Mouse (Mus musculus): ENCODE measurements at regions not wholly inside any gene's neighbourhood (a gene's known extent, or its start where the extent isn't known, plus 50 kb on each side); places are given as distances from the start of the nearest gene placed in this dataset.

DNA sequence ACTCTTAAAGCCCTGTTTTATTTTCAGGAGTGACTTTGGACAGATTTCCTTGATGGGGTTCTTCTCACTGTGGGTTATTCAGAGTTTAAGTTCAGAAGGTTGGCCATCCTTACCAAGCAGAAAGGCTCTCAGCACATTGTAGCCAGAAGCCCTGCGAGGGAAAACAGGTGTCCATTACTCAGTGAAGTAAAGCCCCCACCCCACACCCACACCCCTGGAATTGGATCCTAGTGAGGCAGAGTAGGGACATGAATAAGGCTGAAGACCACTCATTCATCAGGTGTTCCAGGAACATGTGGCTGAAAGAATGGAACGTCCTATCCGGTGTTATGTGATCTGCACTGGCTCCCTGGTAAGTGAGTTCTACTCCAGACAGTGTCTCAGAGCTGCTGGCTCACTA is 602.3 kb downstream of the Tns3 start:
- no peak overlapping the region for H3K4me3 ChIP-seq
- H3K27ac ChIP-seq = no peak overlapping the region
- 75% methylated on average over 3 of the region's 3 CpGs for WGBS
- H3K27me3 ChIP-seq = no peaks in the 10 kb centered on the region
- no peak overlapping the region for H3K9ac ChIP-seq
- ATAC-seq (ENCODE audit: insufficient number of reproducible peaks, low FRiP score, low TSS enrichment, low read depth) = no peak
- no peaks in the 10 kb centered on the region for H3K36me3 ChIP-seq
- no peaks in the 10 kb centered on the region for H3K9me3 ChIP-seq
- H3K4me2 ChIP-seq = no peak overlapping the region
- no peaks in the 10 kb centered on the region for H3K4me1 ChIP-seq

DNA sequence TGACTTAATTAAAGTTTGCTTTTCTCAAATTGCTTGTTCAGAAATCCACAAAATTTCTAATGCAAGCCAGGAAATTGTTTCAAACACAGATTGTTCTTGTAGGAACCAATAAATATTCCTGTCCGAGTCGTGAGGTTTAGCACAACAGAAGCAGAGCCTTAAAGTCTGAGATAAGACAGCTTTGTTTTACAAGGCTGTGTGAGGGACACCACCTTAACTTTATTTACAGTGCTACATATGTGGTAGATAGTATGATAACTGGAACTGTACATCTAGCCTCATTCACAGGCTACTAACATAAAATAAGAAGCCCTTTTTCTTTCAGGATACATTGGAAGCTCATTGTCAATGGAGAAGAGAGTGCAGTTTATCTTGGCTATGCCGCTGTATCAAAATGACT is 602.8 kb downstream of the Tns3 start:
- no peaks in the 10 kb centered on the region for H3K9me3 ChIP-seq
- H3K4me2 ChIP-seq = no peak overlapping the region
- no peak overlapping the region for H3K4me3 ChIP-seq
- no peaks in the 10 kb centered on the region for H3K4me1 ChIP-seq
- H3K9ac ChIP-seq = no peak overlapping the region
- 63% methylated on average over 3 of the region's 3 CpGs for WGBS
- H3K36me3 ChIP-seq = no peaks in the 10 kb centered on the region
- H3K27ac ChIP-seq = no peak overlapping the region
- ATAC-seq (ENCODE audit: insufficient number of reproducible peaks, low FRiP score, low TSS enrichment, low read depth) = no peak
- no peaks in the 10 kb centered on the region for H3K27me3 ChIP-seq

- ATAC-seq (ENCODE audit: insufficient number of reproducible peaks, low FRiP score, low TSS enrichment, low read depth) = no peak
- no peak overlapping the region for H3K4me2 ChIP-seq
- H3K27ac ChIP-seq = no peak overlapping the region
- WGBS = 48% methylated on average over 4 of the region's 4 CpGs
- H3K4me3 ChIP-seq = no peak overlapping the region
- no peaks in the 10 kb centered on the region for H3K9me3 ChIP-seq
- H3K9ac ChIP-seq = no peak overlapping the region
- no peaks in the 10 kb centered on the region for H3K36me3 ChIP-seq
- no peaks in the 10 kb centered on the region for H3K27me3 ChIP-seq
- no peaks in the 10 kb centered on the region for H3K4me1 ChIP-seq
Observed at GRCm38 (mm10) chr11:8051499-8051898, 612.8 kb downstream of the Tns3 start.

- no peaks in the 10 kb centered on the region for H3K4me1 ChIP-seq
- H3K27me3 ChIP-seq = no peaks in the 10 kb centered on the region
- no peaks in the 10 kb centered on the region for H3K9me3 ChIP-seq
- H3K36me3 ChIP-seq = no peaks in the 10 kb centered on the region
- no peak overlapping the region for H3K9ac ChIP-seq
- WGBS = 70% methylated on average over 3 of the region's 3 CpGs
- no peak for ATAC-seq (ENCODE audit: insufficient number of reproducible peaks, low FRiP score, low TSS enrichment, low read depth)
- no peak overlapping the region for H3K27ac ChIP-seq
- no peak overlapping the region for H3K4me3 ChIP-seq
- H3K4me2 ChIP-seq = no peak overlapping the region
Observed at GRCm38 (mm10) chr11:8045086-8045485, 619.2 kb downstream of the Tns3 start.

DNA sequence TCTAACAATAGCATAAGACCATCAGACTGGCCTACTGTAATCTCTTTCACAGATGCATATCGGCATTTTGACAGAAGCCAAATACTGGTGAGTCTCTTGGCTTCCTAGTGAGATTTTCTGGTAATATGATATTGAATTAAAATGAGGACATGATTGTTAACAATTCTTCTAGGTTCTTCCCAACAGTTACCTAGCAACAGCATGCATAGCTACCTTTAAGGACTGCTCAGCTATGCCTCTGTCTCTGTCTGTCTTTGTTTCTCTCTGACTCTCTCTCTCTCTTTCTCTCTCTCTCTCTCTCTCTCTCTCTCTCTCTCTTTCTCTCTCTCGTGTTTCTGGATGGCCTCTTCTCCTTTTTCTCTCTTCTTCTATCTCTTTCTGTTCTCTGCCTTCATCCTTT is 634.2 kb downstream of the Tns3 start:
- Histone ChIP-seq H3K27ac (no peak overlapping the region), H3K36me3 (no peaks in the 10 kb centered on the region), H3K4me1 (no peaks in the 10 kb centered on the region), H3K9ac (no peak overlapping the region), H3K4me3 (no peak overlapping the region), H3K9me3 (no peaks in the 10 kb centered on the region), H3K27me3 (no peaks in the 10 kb centered on the region), H3K4me2 (no peak overlapping the region)
- 70% methylated on average over 2 of the region's 2 CpGs for WGBS
- ATAC-seq (ENCODE audit: insufficient number of reproducible peaks, low FRiP score, low TSS enrichment, low read depth) = no peak

GRCm38 (mm10) chr11:8007801-8008200 is 656.5 kb downstream of the Tns3 start:
- Histone ChIP-seq H3K9ac (no peak overlapping the region), H3K27ac (no peak overlapping the region), H3K4me2 (no peak overlapping the region), H3K9me3 (no peaks in the 10 kb centered on the region), H3K27me3 (no peaks in the 10 kb centered on the region), H3K4me3 (no peak overlapping the region), H3K4me1 (no peaks in the 10 kb centered on the region), H3K36me3 (no peaks in the 10 kb centered on the region)
- ATAC-seq (ENCODE audit: insufficient number of reproducible peaks, low FRiP score, low TSS enrichment, low read depth) = no peak
- WGBS = 44% methylated on average over 1 of the region's 1 CpGs

- Histone ChIP-seq H3K27ac (no peak overlapping the region), H3K4me3 (no peak overlapping the region)
- no peak for ATAC-seq (ENCODE audit: insufficient number of reproducible peaks, low FRiP score, low TSS enrichment, low read depth)
Observed at GRCm38 (mm10) chr11:7981031-7981430, 683.3 kb downstream of the Tns3 start.

DNA sequence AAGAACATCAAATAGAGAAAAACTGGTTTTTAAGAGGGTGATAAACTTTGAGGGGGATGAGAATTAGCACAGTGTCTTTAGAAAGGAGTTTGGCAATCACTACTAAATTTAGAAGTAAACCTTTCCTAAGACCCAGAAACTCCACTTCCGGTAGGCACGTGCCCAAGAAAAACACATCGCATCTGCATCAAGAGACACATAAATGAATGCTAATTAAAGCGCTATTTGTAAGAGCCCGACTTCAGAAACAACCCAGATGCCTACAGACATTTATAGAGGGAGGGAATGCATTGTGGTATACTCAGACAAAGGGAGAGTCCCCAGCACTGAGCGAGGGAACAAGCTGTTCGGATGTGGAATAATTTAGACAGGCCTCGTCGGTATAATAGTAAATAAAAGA is 688.5 kb downstream of the Tns3 start:
- H3K27ac ChIP-seq = no peak overlapping the region
- no peaks in the 10 kb centered on the region for H3K36me3 ChIP-seq
- no peak overlapping the region for H3K4me2 ChIP-seq
- no peaks in the 10 kb centered on the region for H3K27me3 ChIP-seq
- no peaks in the 10 kb centered on the region for H3K9me3 ChIP-seq
- H3K4me3 ChIP-seq = no peak overlapping the region
- 0 out of 2 replicates have a peak, but pooled peaks cover 3% of the 10 kb centered on the region for H3K4me1 ChIP-seq
- no peak for ATAC-seq (ENCODE audit: insufficient number of reproducible peaks, low FRiP score, low TSS enrichment, low read depth)
- H3K9ac ChIP-seq = no peak overlapping the region
- 38% methylated on average over 9 of the region's 9 CpGs for WGBS

More at GRCm38 (mm10) chr11:7981031-7981430, 683.3 kb downstream of the Tns3 start:
- no peak overlapping the region for H3K9ac ChIP-seq
- H3K27me3 ChIP-seq = no peaks in the 10 kb centered on the region
- H3K9me3 ChIP-seq = no peaks in the 10 kb centered on the region
- H3K4me1 ChIP-seq = 0 out of 2 replicates have a peak, but pooled peaks cover 3% of the 10 kb centered on the region
- H3K36me3 ChIP-seq = no peaks in the 10 kb centered on the region
- H3K4me2 ChIP-seq = no peak overlapping the region

DNA sequence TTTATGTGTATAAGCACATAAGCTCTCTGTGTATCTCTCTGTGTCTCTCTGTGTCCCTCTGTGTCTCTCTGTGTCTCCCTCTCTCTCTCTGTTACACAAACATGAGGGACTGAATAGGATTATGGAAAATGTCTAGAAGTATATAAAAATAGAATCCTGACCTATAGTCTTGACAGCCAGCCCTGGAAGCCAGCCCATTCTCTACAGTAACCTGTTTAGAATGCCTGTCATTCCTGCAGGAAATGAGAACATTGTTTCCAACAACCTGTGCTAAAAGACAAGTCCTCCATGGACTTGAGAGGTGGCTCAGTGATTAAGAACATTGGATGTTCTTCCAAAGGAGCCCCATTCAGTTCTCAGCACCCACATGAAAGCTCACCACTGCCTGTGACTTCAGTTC is 714.4 kb downstream of the Tns3 start:
- Histone ChIP-seq H3K9ac (no peak overlapping the region), H3K9me3 (no peaks in the 10 kb centered on the region), H3K36me3 (no peaks in the 10 kb centered on the region), H3K4me3 (no peak overlapping the region), H3K4me1 (no peaks in the 10 kb centered on the region), H3K4me2 (no peak overlapping the region), H3K27ac (no peak overlapping the region), H3K27me3 (no peaks in the 10 kb centered on the region)
- ATAC-seq (ENCODE audit: insufficient number of reproducible peaks, low FRiP score, low TSS enrichment, low read depth) = no peak

DNA sequence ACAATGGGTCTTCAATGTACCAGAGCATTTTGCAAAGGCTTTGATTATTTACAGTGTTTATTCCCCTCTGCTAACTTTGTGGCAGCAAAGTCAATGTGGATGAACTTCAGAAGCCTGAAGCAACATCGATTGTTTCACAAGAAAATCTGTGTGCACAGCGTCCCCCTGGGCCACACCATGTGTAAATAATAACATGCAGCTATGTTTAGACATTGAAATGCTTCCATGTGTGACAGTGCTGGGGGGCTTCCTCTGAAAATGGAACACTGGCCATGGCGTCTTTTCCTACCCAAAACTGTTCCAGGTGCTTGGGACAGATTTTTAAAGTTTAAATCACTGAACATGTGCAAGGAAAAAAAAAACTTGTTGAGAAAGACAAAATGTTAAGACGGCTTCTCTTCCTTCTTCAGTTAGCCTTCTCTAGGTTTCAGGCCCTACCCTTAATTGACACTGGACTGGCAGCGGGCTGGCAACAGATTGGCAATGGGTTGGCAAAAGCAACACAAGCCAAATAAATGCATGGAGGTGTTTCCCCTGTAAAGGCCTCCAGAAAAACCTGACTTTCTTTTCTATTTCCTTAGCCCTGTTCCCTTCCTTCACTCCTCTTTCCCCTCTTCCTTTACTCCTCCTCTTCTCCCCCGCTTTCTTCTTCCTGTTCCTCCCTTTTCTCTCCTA is 715.0 kb downstream of the Tns3 start:
- Histone ChIP-seq H3K4me2 (no peak overlapping the region), H3K9ac (no peak overlapping the region), H3K27me3 (no peaks in the 10 kb centered on the region), H3K9me3 (no peaks in the 10 kb centered on the region), H3K36me3 (no peaks in the 10 kb centered on the region), H3K4me3 (no peak overlapping the region), H3K27ac (no peak overlapping the region), H3K4me1 (no peaks in the 10 kb centered on the region)
- no peak for ATAC-seq (ENCODE audit: insufficient number of reproducible peaks, low FRiP score, low TSS enrichment, low read depth)
- 67% methylated on average over 6 of the region's 6 CpGs for WGBS

DNA sequence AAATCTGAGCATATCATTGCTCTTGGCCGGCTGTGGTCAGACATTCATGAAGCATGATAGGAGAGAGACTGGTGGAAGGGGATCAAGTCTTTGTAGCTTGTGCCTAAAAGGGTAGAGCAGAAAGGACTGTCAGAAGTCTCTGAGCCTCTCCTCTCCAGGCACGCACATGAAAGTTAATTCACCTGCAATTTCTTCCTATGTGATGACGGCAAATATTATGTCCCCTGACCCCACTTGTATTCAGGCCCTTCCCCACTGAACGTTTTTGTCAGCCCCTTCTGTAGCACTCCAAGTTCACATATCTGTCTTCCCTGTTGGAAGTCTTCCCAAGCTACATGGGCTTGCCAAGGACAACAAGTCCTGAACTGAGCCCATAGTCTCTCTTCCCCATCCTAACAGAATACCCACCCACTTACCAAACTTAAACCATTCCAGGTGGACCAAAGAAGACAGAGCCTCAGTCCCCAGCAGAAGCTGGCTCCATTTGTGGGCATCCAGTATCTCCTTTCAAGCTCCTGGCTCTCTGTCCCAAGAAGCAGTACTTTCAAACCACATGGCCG is 719.3 kb downstream of the Tns3 start:
- Histone ChIP-seq H3K9ac (no peak overlapping the region), H3K4me3 (no peak overlapping the region), H3K9me3 (no peaks in the 10 kb centered on the region), H3K27me3 (no peaks in the 10 kb centered on the region), H3K36me3 (no peaks in the 10 kb centered on the region), H3K27ac (no peak overlapping the region), H3K4me1 (no peaks in the 10 kb centered on the region), H3K4me2 (no peak overlapping the region)
- 73% methylated on average over 5 of the region's 5 CpGs for whole genome bisulfite sequencing
- ATAC-seq (ENCODE audit: insufficient number of reproducible peaks, low FRiP score, low TSS enrichment, low read depth) = no peak

GRCm38 (mm10) chr11:7944373-7944772 is 720.0 kb downstream of the Tns3 start:
- Histone ChIP-seq H3K27me3 (no peaks in the 10 kb centered on the region), H3K4me2 (no peak overlapping the region), H3K4me3 (no peak overlapping the region), H3K9ac (no peak overlapping the region), H3K4me1 (no peaks in the 10 kb centered on the region), H3K36me3 (no peaks in the 10 kb centered on the region), H3K27ac (no peak overlapping the region), H3K9me3 (no peaks in the 10 kb centered on the region)
- 75% methylated on average over 4 of the region's 4 CpGs for WGBS
- no peak for ATAC-seq (ENCODE audit: insufficient number of reproducible peaks, low FRiP score, low TSS enrichment, low read depth)

GRCm38 (mm10) chr11:7933611-7934010 is 719.9 kb upstream of the Igfbp3 start:
- Histone ChIP-seq H3K4me2 (no peak overlapping the region), H3K9me3 (no peaks in the 10 kb centered on the region), H3K4me1 (no peaks in the 10 kb centered on the region), H3K36me3 (no peaks in the 10 kb centered on the region), H3K4me3 (no peak overlapping the region), H3K27me3 (no peaks in the 10 kb centered on the region), H3K9ac (no peak overlapping the region), H3K27ac (no peak overlapping the region)
- 73% methylated on average over 3 of the region's 3 CpGs for WGBS
- no peak for ATAC-seq (ENCODE audit: insufficient number of reproducible peaks, low FRiP score, low TSS enrichment, low read depth)
